Mouse (Mus musculus) CD4-positive, CD25-positive, alpha-beta regulatory T cell, adult 9 weeks (primary cell): ENCODE measurements around the gene Ifna16. TPM values are rescaled to one million over a fixed set of nuclear protein-coding genes. Genes with fewer than 3 reads are reported as not detected.

ENCODE experiments used
- polyA plus RNA-seq: library from polyadenylated mRNA; unstranded; fragments of 100-300 nt; shearing (Covaris generic); gene quantifications from one replicate; pipeline ENCODE4 v1.2.1, GENCODE M21; 2017

The Ifna16 gene
- not detected for polyA plus RNA-seq

DNA sequence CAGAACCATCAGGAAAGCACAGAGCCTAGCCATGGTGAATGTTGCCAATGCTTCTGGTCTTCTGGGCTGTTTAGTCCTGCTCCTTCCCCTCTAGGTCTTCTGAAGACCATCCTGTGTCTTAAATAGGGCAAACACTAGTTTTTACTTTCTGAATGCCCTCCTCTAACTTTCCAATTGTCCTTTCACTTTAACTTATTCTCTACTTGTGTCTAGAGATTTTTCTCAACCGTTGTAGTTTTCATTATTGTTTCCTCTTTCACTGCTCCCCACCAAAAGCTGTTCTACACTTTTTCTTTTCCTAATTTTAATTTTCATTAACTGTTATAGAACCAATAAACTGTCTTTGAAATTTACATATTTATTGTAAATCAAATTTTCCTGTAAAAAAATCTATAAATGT lies at the start of gene Ifna16:
TSS of gene Ifna16 (minus strand) at position 101 of the 400 bp plus-strand sequence.

DNA sequence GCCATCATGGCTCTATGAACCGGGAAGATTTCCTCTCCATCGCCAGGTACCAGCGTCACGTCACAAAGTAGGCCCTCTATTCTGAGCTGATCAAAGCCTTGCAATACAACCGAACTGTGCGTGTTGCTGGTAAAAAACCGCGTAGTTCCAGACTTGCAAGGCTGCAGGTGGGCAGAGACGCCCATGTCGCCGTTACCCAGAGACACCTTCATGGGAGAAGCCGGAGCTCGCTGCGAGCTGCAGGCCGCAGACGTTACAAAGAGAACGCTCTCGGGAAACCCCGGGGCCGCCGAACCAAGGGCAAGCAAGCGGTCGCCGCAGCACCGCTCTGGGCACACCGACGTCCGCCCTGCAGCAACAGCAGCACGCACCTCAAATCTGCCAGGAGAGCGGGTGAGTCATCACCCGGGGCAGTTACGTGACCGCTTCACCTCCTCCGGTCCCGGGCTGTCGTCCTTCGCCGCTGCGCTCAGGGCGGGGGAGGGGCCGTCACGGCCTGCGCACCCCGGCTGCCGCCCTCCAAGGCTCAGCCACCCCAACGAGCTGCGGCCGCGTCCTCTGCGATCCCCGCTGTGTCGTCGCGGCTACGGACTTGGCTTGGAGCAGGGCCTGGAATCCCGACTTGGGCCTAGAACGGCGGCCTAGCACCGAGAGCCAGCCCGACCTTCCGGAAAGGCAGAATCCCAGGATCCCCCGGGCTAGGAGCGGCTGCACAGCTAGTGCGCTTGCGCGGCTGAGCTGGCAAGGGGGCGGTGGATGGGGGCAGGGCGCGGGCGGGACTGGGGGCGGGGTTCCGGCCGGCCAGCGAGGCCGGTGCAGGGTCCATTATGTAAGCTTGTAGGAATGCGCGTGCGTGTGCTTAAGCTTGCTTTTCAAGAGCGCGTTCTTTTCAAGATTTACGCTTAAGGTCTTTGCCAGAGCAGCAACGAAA lies 45.3 kb upstream of the Ifna16 start, which contains the start of the genes Gm26566 and Klhl9:
TSS of gene Gm26566 (plus strand) at position 15 of the 931 bp plus-strand sequence.
TSS of gene Klhl9 (minus strand) at position 675 of the 931 bp plus-strand sequence.

GRCm38 (mm10) chr4:88691259-88691658 lies 14.5 kb upstream of the Ifna16 start, which contains the start of gene Ifnab:
Gene Ifnab, minus strand, starts transcription at chr4:88691359.

DNA sequence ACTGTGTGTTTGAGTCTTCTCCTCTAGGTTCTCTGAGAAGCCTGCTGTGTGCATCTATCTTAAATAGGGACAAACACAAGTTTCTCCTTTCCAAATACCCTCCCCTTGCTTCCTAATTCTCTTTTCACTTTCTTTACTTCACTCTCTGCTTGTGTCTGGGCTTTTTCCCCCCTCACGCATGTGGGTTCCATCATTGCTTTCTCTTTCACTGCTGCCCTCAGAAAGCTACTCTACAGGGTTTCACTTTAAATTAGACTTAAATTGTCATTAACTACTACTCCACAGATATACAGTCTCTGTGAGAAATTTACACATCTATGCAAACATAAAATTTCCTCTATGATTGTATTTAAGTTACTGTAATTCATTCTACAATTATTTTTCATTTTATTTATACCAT lies 7.1 kb upstream of the Ifna16 start, which contains the start of gene Ifna2:
TSS of gene Ifna2 (minus strand) at position 101 of the 400 bp plus-strand sequence.

DNA sequence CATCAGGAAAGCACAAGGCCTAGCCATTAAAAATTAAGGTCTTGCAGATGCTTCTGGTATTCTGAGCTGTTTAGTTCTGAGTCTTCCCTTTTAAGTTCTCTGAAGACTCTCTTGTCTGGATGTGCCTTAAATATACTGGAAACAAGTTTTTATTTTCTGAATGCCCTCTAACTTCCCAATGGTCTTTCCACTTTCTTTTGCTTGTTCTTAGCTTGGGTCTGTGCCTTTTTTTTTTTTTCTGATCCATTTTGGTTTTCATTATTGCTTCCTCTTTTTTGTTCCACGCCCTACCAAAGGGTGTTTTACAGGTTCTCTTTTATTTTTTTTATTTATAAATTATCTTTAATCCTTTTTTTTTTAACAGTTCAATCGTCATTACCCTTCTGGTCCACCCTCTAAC lies 32.4 kb downstream of the Ifna16 start, which contains the start of gene Ifna13:
TSS of gene Ifna13 (minus strand) at position 101 of the 400 bp plus-strand sequence.

GRCm38 (mm10) chr4:88634311-88634710 lies 42.4 kb downstream of the Ifna16 start, which contains the start of gene C87499:
Gene C87499, minus strand, starts transcription at chr4:88634411.

Other genes with a start within 250 kb of the Ifna16 start
- 0.46 TPM for gene Hacd4, start 238.0 kb downstream of the Ifna16 start, polyA plus RNA-seq
- not detected for gene Ifnb1, start 154.2 kb downstream of the Ifna16 start, polyA plus RNA-seq
- gene Ifna15, start 118.7 kb downstream of the Ifna16 start, polyA plus RNA-seq = not detected
- not detected for gene Ifna14, start 105.1 kb downstream of the Ifna16 start, polyA plus RNA-seq
- not detected for gene Ifna9, start 84.5 kb downstream of the Ifna16 start, polyA plus RNA-seq
- gene Ifna12, start 73.5 kb downstream of the Ifna16 start, polyA plus RNA-seq = not detected
- gene C87499, start 42.5 kb downstream of the Ifna16 start, polyA plus RNA-seq = not detected
- not detected for gene Ifna13, start 32.5 kb downstream of the Ifna16 start, polyA plus RNA-seq
- not detected for gene Ifna2, start 7.0 kb upstream of the Ifna16 start, polyA plus RNA-seq
- gene Ifnab, start 14.4 kb upstream of the Ifna16 start, polyA plus RNA-seq = not detected
- gene Gm26566, start 44.9 kb upstream of the Ifna16 start, polyA plus RNA-seq = not detected
- 13.5 TPM for gene Klhl9, start 45.5 kb upstream of the Ifna16 start, polyA plus RNA-seq
- not detected for gene Gm13271, start 77.9 kb upstream of the Ifna16 start, polyA plus RNA-seq
- gene Gm13283, start 83.2 kb upstream of the Ifna16 start, polyA plus RNA-seq = not detected
- not detected for gene Gm13290, start 96.9 kb upstream of the Ifna16 start, polyA plus RNA-seq
- gene Gm13289, start 100.0 kb upstream of the Ifna16 start, polyA plus RNA-seq = not detected
- gene Gm13272, start 102.9 kb upstream of the Ifna16 start, polyA plus RNA-seq = not detected
- gene Ifnz, start 105.2 kb upstream of the Ifna16 start, polyA plus RNA-seq = 0.32 TPM
- gene Gm13276, start 108.8 kb upstream of the Ifna16 start, polyA plus RNA-seq = not detected
- not detected for gene Gm13277, start 111.7 kb upstream of the Ifna16 start, polyA plus RNA-seq
- gene Gm13278, start 114.6 kb upstream of the Ifna16 start, polyA plus RNA-seq = not detected
- not detected for gene Gm13275, start 117.6 kb upstream of the Ifna16 start, polyA plus RNA-seq
- gene Gm13279, start 120.5 kb upstream of the Ifna16 start, polyA plus RNA-seq = not detected
- gene Gm13285, start 122.7 kb upstream of the Ifna16 start, polyA plus RNA-seq = 0.76 TPM
- not detected for gene Gm13287, start 126.3 kb upstream of the Ifna16 start, polyA plus RNA-seq
- gene Gm13288, start 128.6 kb upstream of the Ifna16 start, polyA plus RNA-seq = not detected
- not detected for gene Ifna7, start 139.3 kb upstream of the Ifna16 start, polyA plus RNA-seq
- gene Ifna11, start 143.0 kb upstream of the Ifna16 start, polyA plus RNA-seq = not detected
- not detected for gene Ifna6, start 150.5 kb upstream of the Ifna16 start, polyA plus RNA-seq
- not detected for gene Ifna5, start 158.6 kb upstream of the Ifna16 start, polyA plus RNA-seq
- not detected for gene Ifna4, start 164.9 kb upstream of the Ifna16 start, polyA plus RNA-seq
- gene Ifna1, start 173.2 kb upstream of the Ifna16 start, polyA plus RNA-seq = not detected
- not detected for gene Ifne, start 203.3 kb upstream of the Ifna16 start, polyA plus RNA-seq